Mouse (Mus musculus): ENCODE results near the gene Bnip1.

GRCm38 (mm10) chr17:26780750-26781571, at the start of gene Bnip1:
- no peak for TF ChIP-seq CTCF (conservative IDR thresholded peaks at IDR 0.05; ENCODE audit: insufficient read depth, insufficient read length, low read depth, low read length)
- no peak for TF ChIP-seq POLR2A (IDR thresholded peaks at IDR 0.05; ENCODE audit: low read depth, low read length)
